Mouse (Mus musculus): ENCODE data around the gene Zwint.

The Zwint gene

GRCm38 (mm10) chr10:72654270-72655016 is at the start of gene Zwint:
Zwint (plus strand) TSS chr10:72654845.
- DNase-seq (ENCODE audit: low spot score) = peak; percentile 94

GRCm38 (mm10) chr10:72613125-72613915 is 41.3 kb upstream of the Zwint start:
- no peak for DNase-seq (ENCODE audit: low spot score)

GRCm38 (mm10) chr10:72616153-72616552 is 38.5 kb upstream of the Zwint start:
- DNase-seq (ENCODE audit: low spot score) = no peak

- DNase-seq (ENCODE audit: low spot score) = no peak
Measured at GRCm38 (mm10) chr10:72620527-72620926, 34.1 kb upstream of the Zwint start.

- DNase-seq (ENCODE audit: low spot score) = no peak
Measured at GRCm38 (mm10) chr10:72623561-72623960, 31.1 kb upstream of the Zwint start.

GRCm38 (mm10) chr10:72634125-72634524 is 20.5 kb upstream of the Zwint start:
- no peak for DNase-seq (ENCODE audit: low spot score)

GRCm38 (mm10) chr10:72650867-72651266 is 3.8 kb upstream of the Zwint start:
- DNase-seq (ENCODE audit: low spot score) = no peak

GRCm38 (mm10) chr10:72653797-72654196 is 848 bp upstream of the Zwint start:
- DNase-seq (ENCODE audit: low spot score) = no peak

GRCm38 (mm10) chr10:72655017-72655509 is 418 bp downstream of the Zwint start:
- no peak for DNase-seq (ENCODE audit: low spot score)

- DNase-seq (ENCODE audit: low spot score) = no peak
Measured at GRCm38 (mm10) chr10:72659198-72659597, 4.6 kb downstream of the Zwint start.

GRCm38 (mm10) chr10:72660350-72660749 is 5.7 kb downstream of the Zwint start:
- no peak for DNase-seq (ENCODE audit: low spot score)

- no peak for DNase-seq (ENCODE audit: low spot score)
Measured at GRCm38 (mm10) chr10:72667856-72668255, 13.2 kb downstream of the Zwint start.

- no peak for DNase-seq (ENCODE audit: low spot score)
Measured at GRCm38 (mm10) chr10:72669086-72669485, 14.4 kb downstream of the Zwint start.

- DNase-seq (ENCODE audit: low spot score) = no peak
Measured at GRCm38 (mm10) chr10:72675971-72676370, 21.3 kb downstream of the Zwint start.

GRCm38 (mm10) chr10:72676550-72676949 is 21.9 kb downstream of the Zwint start:
- no peak for DNase-seq (ENCODE audit: low spot score)

GRCm38 (mm10) chr10:72679086-72679485 is 24.4 kb downstream of the Zwint start:
- DNase-seq (ENCODE audit: low spot score) = no peak

- no peak for DNase-seq (ENCODE audit: low spot score)
Measured at GRCm38 (mm10) chr10:72701092-72701491, 46.4 kb downstream of the Zwint start.

GRCm38 (mm10) chr10:72713754-72714153 is 59.1 kb downstream of the Zwint start:
- no peak for DNase-seq (ENCODE audit: low spot score)
